Mouse (Mus musculus): ENCODE results near the gene Jag2. TPM values are rescaled to one million over a fixed set of nuclear protein-coding genes. Genes with fewer than 3 reads are reported as not detected.

Jag2 gene
- total RNA-seq, 2 experiments from 2014 or later = 40.3 to 46.3 TPM

- no peak for DNase-seq (ENCODE audit: extremely low spot score in 1 of 2, low spot score in 1 of 2)
These were observed 17.9 kb downstream of the Jag2 start for GRCm38 (mm10) chr12:112911701-112912100.

- no peak for DNase-seq (ENCODE audit: extremely low spot score in 1 of 2, low spot score in 1 of 2)
These were observed 20.6 kb downstream of the Jag2 start for GRCm38 (mm10) chr12:112908991-112909390.

DNA sequence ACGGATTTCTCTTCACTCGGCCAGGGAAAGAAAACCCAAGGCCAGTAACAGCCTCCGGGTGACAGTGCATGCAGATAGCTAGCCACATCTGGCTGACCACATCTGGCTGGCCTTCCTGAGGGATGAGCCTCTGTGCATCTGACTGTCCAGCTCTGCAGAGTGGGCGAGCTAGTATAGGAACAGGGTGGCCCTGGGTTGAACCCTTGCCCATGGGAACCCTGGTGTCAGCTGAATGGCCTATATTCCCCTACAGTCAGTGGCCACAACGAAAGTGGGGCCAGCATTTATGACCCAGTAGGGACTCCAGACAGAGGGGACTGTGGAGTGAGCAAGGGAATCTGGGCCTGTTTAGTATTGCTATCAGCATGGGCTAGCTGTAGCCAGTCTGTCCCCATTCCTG, 24.6 kb downstream of the Jag2 start:
- DNase-seq (ENCODE audit: extremely low spot score in 1 of 2, low spot score in 1 of 2) = no peak

DNA sequence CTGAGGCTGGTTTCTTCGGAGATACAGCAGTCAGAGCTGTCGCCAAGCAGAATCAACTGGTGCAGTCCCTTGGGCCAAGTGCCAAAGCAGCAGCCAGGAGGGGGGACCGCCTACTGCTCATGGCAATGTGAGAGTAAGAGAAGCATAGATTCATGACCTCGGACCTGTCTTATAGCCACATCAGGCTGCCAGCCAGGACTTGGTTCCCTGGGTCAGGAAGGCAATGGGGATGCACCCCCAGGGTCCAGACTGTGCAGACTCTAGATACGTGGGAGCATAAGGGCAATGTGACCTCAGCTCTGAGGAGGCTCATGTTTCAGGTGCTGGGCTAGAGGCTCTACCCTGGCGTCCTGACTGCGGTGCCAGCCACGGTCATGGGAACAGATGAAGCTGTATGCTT, 25.6 kb downstream of the Jag2 start:
- DNase-seq (ENCODE audit: extremely low spot score in 1 of 2, low spot score in 1 of 2) = no peak

DNA sequence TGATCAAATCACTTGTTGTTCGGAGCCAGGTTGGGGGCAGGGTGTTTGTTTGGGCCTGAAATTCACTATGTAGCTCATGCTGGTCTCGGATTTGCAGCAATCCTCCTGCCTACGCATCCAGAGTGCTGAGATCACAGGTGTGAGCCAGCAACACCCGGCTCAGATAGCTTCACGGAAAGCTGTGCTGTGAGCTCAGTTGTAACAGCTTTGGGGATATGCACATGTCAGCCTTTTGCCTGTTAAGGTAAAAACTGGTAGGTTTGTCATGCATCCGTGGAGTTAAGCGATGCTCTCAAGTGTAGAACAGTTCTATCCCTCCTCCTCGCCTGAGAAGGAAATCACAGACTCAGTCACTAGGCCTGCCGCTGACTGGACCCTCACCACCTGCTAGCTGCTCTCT, 28.9 kb downstream of the Jag2 start:
- DNase-seq (ENCODE audit: extremely low spot score in 1 of 2, low spot score in 1 of 2) = no peak

- DNase-seq (ENCODE audit: extremely low spot score in 1 of 2, low spot score in 1 of 2) = no peak
These were observed 30.6 kb downstream of the Jag2 start for GRCm38 (mm10) chr12:112898960-112899359.

DNA sequence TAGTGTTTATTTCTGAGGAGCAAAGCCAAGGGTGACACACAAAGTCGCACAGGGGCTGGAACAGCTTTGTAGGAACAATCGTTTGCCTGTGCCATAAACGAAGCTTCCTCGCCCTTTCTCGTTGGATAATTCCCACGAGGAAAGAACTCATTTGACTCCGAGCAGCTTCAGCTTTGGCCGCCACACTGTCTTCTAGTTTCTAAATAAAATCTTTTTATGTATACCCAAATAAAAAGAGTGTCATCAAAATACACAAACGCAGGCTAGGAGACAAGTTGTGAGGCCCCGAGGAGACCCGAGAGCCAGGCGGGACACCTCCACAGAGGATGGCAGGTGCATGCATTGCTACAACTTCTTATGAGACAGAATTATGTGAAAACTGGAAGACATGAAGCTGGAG, 31.2 kb downstream of the Jag2 start:
- DNase-seq (ENCODE audit: extremely low spot score in 1 of 2, low spot score in 1 of 2) = no peak

- DNase-seq (ENCODE audit: extremely low spot score in 1 of 2, low spot score in 1 of 2) = no peak
These were observed 31.9 kb downstream of the Jag2 start for GRCm38 (mm10) chr12:112897522-112898212.

GRCm38 (mm10) chr12:112894969-112895368, 34.6 kb downstream of the Jag2 start:
- no peak for DNase-seq (ENCODE audit: extremely low spot score in 1 of 2, low spot score in 1 of 2)

DNA sequence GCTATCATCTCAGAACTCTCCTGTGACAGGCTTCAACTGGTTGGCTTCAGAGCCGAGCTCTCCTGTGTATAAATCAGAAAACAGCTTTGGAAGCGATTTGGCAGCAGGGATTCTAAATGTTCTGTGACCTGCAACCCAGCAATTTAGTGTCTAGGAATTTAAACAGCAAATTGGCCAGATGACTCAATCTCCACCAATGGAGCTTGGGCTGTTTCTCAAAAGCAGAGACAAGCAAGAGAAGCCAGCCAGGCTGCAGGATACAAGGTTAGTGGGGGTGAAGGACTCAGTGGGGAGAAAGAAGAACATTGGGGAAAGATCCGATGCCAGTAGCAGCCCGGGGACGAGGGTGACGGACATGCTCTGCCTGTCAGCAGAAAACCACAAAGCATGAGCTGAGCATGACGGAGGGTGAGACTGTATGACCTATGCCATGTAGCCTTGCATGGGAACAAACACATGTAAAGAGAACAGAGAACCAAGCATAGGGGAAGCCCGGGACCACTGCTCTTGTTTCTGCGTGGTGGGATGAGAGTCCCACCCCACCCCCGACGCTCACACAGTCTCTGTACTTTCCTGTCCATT, 35.2 kb downstream of the Jag2 start:
- DNase-seq (ENCODE audit: extremely low spot score in 1 of 2, low spot score in 1 of 2) = no peak

GRCm38 (mm10) chr12:112885465-112885864, 44.1 kb downstream of the Jag2 start:
- DNase-seq (ENCODE audit: extremely low spot score in 1 of 2, low spot score in 1 of 2) = no peak

DNA sequence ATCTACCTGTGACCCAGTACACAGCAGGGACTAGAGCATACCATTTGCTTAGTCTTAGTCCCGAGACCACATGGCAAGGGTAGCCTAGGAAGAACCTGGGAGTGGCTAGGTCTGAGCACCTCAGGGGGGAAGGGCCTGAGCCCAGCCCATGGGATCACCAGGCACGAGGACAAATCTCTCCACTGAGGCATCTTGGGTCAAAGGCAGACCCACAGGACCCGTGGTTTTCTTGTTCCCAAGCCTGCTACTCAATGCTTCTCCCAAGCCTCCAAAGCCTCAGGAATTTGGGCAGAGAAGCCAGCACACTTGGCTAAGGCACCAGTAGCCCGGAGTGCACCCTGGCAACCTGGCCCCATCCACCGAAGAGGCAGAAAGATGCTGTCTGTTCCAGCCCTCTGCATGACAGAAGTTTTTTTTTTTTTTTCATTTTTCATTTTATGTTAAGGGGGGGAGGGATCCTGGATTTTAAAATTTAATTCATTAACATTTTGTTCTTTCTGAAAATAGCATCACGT, 48.2 kb downstream of the Jag2 start:
- no peak for DNase-seq (ENCODE audit: extremely low spot score in 1 of 2, low spot score in 1 of 2)

DNA sequence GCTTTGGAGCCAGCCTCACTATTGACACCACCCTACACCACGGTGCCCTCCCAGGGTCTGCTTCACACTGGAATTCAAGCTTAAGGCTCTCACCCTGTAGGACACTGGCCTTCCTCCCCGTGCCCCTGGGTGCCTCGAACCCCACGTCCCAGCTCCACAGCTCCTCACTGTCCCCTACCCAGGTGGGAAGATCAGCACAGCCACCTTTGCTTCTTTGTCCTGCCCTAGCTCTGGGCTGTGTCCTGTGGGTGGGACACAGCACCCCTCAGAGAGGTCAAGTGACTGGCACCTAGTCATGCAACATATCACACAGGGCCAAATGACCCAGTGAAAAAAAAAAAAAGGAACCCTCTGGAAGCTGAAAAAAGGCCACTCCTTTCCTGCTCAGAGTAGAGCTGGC, 48.9 kb downstream of the Jag2 start:
- no peak for DNase-seq (ENCODE audit: extremely low spot score in 1 of 2, low spot score in 1 of 2)

DNA sequence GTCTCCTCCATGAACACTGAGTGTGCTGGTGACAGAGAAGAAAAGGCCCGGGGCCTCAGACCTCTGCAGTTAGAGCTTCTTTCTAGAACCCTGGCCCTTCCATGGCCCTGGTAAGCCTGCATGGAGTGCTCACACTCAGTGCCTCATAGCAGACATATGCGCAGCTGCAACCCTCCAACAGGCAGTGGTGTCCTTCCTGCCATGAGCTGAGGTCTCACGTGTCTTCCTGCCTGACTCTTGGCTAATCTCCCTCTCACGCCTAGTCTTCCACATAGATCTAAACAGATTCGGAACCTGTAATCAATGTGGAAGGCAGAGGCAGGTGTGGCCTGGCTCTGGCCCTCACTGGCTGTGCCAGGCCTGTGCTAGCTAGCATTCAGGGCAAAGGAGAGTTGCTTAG, 49.8 kb downstream of the Jag2 start:
- DNase-seq (ENCODE audit: extremely low spot score in 1 of 2, low spot score in 1 of 2) = no peak

- DNase-seq (ENCODE audit: extremely low spot score in 1 of 2, low spot score in 1 of 2) = no peak
These were observed 52.0 kb downstream of the Jag2 start for GRCm38 (mm10) chr12:112877607-112878020.

DNA sequence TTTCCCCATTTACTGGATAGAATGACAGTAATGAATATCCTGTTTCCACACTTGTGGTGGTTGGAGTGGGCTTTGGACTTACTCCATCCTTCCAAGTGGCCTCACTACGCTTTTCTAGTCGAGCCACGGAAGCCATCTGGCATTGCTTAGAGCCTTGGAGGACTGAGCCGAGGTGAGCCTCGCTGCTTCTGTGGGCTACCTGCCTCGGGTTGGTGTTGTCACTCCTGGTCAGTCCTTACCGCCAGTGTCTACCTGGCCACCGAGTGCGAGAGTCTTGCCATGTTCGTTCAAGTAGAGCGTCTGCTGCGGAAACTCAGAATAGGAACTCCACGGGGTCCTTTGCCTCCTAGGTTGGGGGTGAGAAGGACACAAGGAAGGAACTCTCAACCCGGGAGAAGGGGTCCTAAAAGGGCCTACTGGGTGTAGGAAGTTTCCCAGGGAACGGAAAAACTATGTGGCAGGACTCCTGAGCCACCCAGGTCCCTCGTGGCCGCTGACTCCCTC, 52.5 kb downstream of the Jag2 start:
- no peak for DNase-seq (ENCODE audit: extremely low spot score in 1 of 2, low spot score in 1 of 2)

- no peak for DNase-seq (ENCODE audit: extremely low spot score in 1 of 2, low spot score in 1 of 2)
These were observed 53.1 kb downstream of the Jag2 start for GRCm38 (mm10) chr12:112876332-112877072.

GRCm38 (mm10) chr12:112875225-112876013, 54.2 kb downstream of the Jag2 start:
- DNase-seq (ENCODE audit: extremely low spot score in 1 of 2, low spot score in 1 of 2) = peak; percentile 84 to 98

DNA sequence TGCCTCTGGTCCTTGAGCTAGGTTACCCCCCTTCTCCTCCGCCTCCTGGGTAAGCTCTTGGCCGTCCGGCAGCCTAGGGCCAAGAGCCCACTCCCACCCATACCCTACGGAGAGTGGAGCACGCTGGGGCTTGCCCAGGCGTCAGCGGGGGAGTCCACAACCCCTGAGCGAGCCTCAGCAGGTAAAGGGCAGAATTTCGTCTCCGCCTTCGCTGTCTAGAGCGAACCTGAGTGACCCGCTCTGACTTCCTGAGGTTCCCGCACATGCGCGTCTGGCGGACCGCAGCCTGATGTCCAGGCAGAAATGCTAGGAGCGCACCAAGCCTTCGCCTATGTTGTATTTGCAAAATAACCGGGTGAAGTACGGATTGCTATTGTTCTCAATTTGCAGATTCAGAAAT, 55.4 kb downstream of the Jag2 start:
- no peak for DNase-seq (ENCODE audit: extremely low spot score in 1 of 2, low spot score in 1 of 2)

DNA sequence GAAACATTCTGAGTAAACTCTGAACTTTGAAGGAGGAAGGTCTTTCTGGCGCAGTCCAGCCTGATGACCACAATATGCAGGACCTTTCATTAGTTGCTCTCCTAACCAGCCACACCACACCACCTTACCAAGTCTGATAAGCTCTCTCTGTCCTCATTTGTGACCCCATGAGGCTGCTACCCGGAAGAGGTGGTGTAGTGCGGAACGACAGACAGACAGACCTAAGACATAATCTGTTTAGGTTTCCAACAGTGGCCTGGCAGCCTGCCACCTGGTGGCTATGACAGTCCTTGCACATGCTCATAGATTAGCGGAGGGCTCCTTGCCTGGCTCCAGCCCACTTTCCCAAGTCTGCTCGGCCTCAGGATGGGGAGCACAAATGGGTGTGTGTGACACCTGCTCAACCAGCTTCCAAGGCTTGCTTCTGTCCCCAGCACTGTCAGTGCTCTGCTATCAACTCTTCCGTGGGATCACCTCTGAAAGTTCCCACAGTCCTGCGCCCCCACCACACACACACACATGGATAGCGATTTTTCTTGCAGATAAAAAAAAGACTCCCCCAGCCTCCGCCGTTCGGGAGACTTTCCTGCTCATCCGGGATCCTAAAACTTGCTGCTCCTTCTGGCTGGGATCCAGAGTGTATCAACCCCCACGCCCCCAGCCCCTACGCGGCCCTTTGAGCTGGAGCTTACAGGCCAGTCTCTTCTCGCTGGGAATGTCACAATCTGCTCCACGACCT, 56.0 kb downstream of the Jag2 start:
- DNase-seq (ENCODE audit: extremely low spot score in 1 of 2, low spot score in 1 of 2) = peak in 1 of 2 experiments; percentile 58

Measured in layer of hippocampus, postnatal 25 days (tissue).